Mouse (Mus musculus): Measurements from ENCODE around the gene Fli1. TPM values are rescaled to one million over a fixed set of nuclear protein-coding genes. Genes with fewer than 3 reads are reported as not detected.

Fli1 gene
- polyA plus RNA-seq, 1 experiment from 2014 or later: 23.4 TPM

- no peak overlapping the region for H3K4me2 ChIP-seq (ENCODE audit: low read depth, low read length)
- no peaks in the 10 kb centered on the region for H3K27me3 ChIP-seq (ENCODE audit: control insufficient read depth, insufficient read depth, low read length)
- no peak overlapping the region for H3K9ac ChIP-seq (ENCODE audit: low read length)
- WGBS: 70% methylated on average over 7 of the region's 7 CpGs
- H3K4me1 ChIP-seq (ENCODE audit: control insufficient read depth, insufficient read depth, low read length): peaks cover 7% of the 10 kb centered on the region; the same call in 1 of the 2 replicates
- H3K27ac ChIP-seq (ENCODE audit: low read length): peak overlapping the region; percentile 57; the same call in 1 of the 2 replicates
- H3K36me3 ChIP-seq (ENCODE audit: control insufficient read depth, insufficient read depth): no peaks in the 10 kb centered on the region
- no peak for ATAC-seq (replicated peaks; ENCODE audit: extremely low read depth, insufficient read depth, low FRiP score)
- H3K4me3 ChIP-seq (ENCODE audit: low read length): no peak overlapping the region
- H3K9me3 ChIP-seq (replicated peaks; ENCODE audit: control insufficient read depth, low read length): no peaks in the 10 kb centered on the region
Measured at GRCm38 (mm10) chr9:32510454-32511263, 32.0 kb downstream of the Fli1 start.

GRCm38 (mm10) chr9:32509706-32510156 is 32.9 kb downstream of the Fli1 start:
- peak overlapping the region; percentile 57 for H3K27ac ChIP-seq (ENCODE audit: low read length)
- H3K4me1 ChIP-seq (ENCODE audit: control insufficient read depth, insufficient read depth, low read length): peaks cover 9% of the 10 kb centered on the region; the same call in 1 of the 2 replicates
- H3K27me3 ChIP-seq (ENCODE audit: control insufficient read depth, insufficient read depth, low read length): no peaks in the 10 kb centered on the region
- no peak overlapping the region for H3K4me3 ChIP-seq (ENCODE audit: low read length)
- no peak overlapping the region for H3K4me2 ChIP-seq (ENCODE audit: low read depth, low read length)
- no peaks in the 10 kb centered on the region for H3K36me3 ChIP-seq (ENCODE audit: control insufficient read depth, insufficient read depth)
- peak; percentile 16 for ATAC-seq (replicated peaks; ENCODE audit: extremely low read depth, insufficient read depth, low FRiP score)
- no peak overlapping the region for H3K9ac ChIP-seq (ENCODE audit: low read length)
- WGBS: 57% methylated on average over 7 of the region's 7 CpGs
- no peaks in the 10 kb centered on the region for H3K9me3 ChIP-seq (replicated peaks; ENCODE audit: control insufficient read depth, low read length)

- peaks cover 16% of the 10 kb centered on the region for H3K4me1 ChIP-seq (ENCODE audit: control insufficient read depth, insufficient read depth, low read length)
- ATAC-seq (replicated peaks; ENCODE audit: extremely low read depth, insufficient read depth, low FRiP score): no peak
- H3K36me3 ChIP-seq (ENCODE audit: control insufficient read depth, insufficient read depth): no peaks in the 10 kb centered on the region
- no peaks in the 10 kb centered on the region for H3K9me3 ChIP-seq (replicated peaks; ENCODE audit: control insufficient read depth, low read length)
- H3K27ac ChIP-seq (ENCODE audit: low read length): peak overlapping the region; percentile 81
- H3K4me3 ChIP-seq (ENCODE audit: low read length): no peak overlapping the region
- no peaks in the 10 kb centered on the region for H3K27me3 ChIP-seq (ENCODE audit: control insufficient read depth, insufficient read depth, low read length)
- 69% methylated on average over 2 of the region's 2 CpGs for WGBS
- H3K9ac ChIP-seq (ENCODE audit: low read length): no peak overlapping the region
- H3K4me2 ChIP-seq (ENCODE audit: low read depth, low read length): peak overlapping the region; percentile 33
Measured at GRCm38 (mm10) chr9:32508648-32509047, 34.0 kb downstream of the Fli1 start.

- Histone ChIP-seq H3K4me2 (ENCODE audit: low read depth, low read length) (peak overlapping the region; percentile 33), H3K4me3 (ENCODE audit: low read length) (no peak overlapping the region), H3K36me3 (ENCODE audit: control insufficient read depth, insufficient read depth) (no peaks in the 10 kb centered on the region), H3K9me3 (replicated peaks; ENCODE audit: control insufficient read depth, low read length) (no peaks in the 10 kb centered on the region), H3K27ac (ENCODE audit: low read length) (peak overlapping the region; percentile 81), H3K9ac (ENCODE audit: low read length) (no peak overlapping the region; the same call in 1 of the 2 replicates), H3K27me3 (ENCODE audit: control insufficient read depth, insufficient read depth, low read length) (no peaks in the 10 kb centered on the region), H3K4me1 (ENCODE audit: control insufficient read depth, insufficient read depth, low read length) (peaks cover 17% of the 10 kb centered on the region)
- 45% methylated on average over 8 of the region's 8 CpGs for WGBS
- ATAC-seq (replicated peaks; ENCODE audit: extremely low read depth, insufficient read depth, low FRiP score): no peak
Measured at GRCm38 (mm10) chr9:32508118-32508517, 34.5 kb downstream of the Fli1 start.

- Histone ChIP-seq H3K4me1 (ENCODE audit: control insufficient read depth, insufficient read depth, low read length) (peaks cover 18% of the 10 kb centered on the region), H3K4me2 (ENCODE audit: low read depth, low read length) (peak overlapping the region; percentile 33), H3K27me3 (ENCODE audit: control insufficient read depth, insufficient read depth, low read length) (no peaks in the 10 kb centered on the region), H3K4me3 (ENCODE audit: low read length) (no peak overlapping the region), H3K27ac (ENCODE audit: low read length) (peak overlapping the region; percentile 81), H3K36me3 (ENCODE audit: control insufficient read depth, insufficient read depth) (no peaks in the 10 kb centered on the region), H3K9ac (ENCODE audit: low read length) (peak overlapping the region; percentile 22; the same call in 1 of the 2 replicates), H3K9me3 (replicated peaks; ENCODE audit: control insufficient read depth, low read length) (no peaks in the 10 kb centered on the region)
- WGBS: 64% methylated on average over 15 of the region's 15 CpGs
- no peak; the same call in 1 of the 2 replicates for ATAC-seq (replicated peaks; ENCODE audit: extremely low read depth, insufficient read depth, low FRiP score)
Measured at GRCm38 (mm10) chr9:32506866-32507861, 35.5 kb downstream of the Fli1 start.

GRCm38 (mm10) chr9:32506161-32506560 is 36.5 kb downstream of the Fli1 start:
- H3K9ac ChIP-seq (ENCODE audit: low read length): peak overlapping the region; percentile 22; the same call in 1 of the 2 replicates
- no peaks in the 10 kb centered on the region for H3K9me3 ChIP-seq (replicated peaks; ENCODE audit: control insufficient read depth, low read length)
- 36% methylated on average over 8 of the region's 8 CpGs for WGBS
- peak; percentile 45 for ATAC-seq (replicated peaks; ENCODE audit: extremely low read depth, insufficient read depth, low FRiP score)
- peak overlapping the region; percentile 14; the same call in 1 of the 2 replicates for H3K4me2 ChIP-seq (ENCODE audit: low read depth, low read length)
- no peaks in the 10 kb centered on the region for H3K27me3 ChIP-seq (ENCODE audit: control insufficient read depth, insufficient read depth, low read length)
- H3K4me3 ChIP-seq (ENCODE audit: low read length): no peak overlapping the region
- H3K36me3 ChIP-seq (ENCODE audit: control insufficient read depth, insufficient read depth): no peaks in the 10 kb centered on the region
- H3K4me1 ChIP-seq (ENCODE audit: control insufficient read depth, insufficient read depth, low read length): peaks cover 18% of the 10 kb centered on the region
- H3K27ac ChIP-seq (ENCODE audit: low read length): peak overlapping the region; percentile 81

GRCm38 (mm10) chr9:32505460-32506075 is 37.1 kb downstream of the Fli1 start:
- ATAC-seq (replicated peaks; ENCODE audit: extremely low read depth, insufficient read depth, low FRiP score): no peak
- H3K27ac ChIP-seq (ENCODE audit: low read length): peak overlapping the region; percentile 66
- 67% methylated on average over 7 of the region's 7 CpGs for WGBS

GRCm38 (mm10) chr9:32503995-32504451 is 38.6 kb downstream of the Fli1 start:
- H3K27me3 ChIP-seq (ENCODE audit: control insufficient read depth, insufficient read depth, low read length): no peaks in the 10 kb centered on the region
- no peaks in the 10 kb centered on the region for H3K9me3 ChIP-seq (replicated peaks; ENCODE audit: control insufficient read depth, low read length)
- no peak overlapping the region for H3K4me3 ChIP-seq (ENCODE audit: low read length)
- H3K4me1 ChIP-seq (ENCODE audit: control insufficient read depth, insufficient read depth, low read length): peaks cover 26% of the 10 kb centered on the region
- no peak overlapping the region for H3K9ac ChIP-seq (ENCODE audit: low read length)
- ATAC-seq (replicated peaks; ENCODE audit: extremely low read depth, insufficient read depth, low FRiP score): no peak
- H3K27ac ChIP-seq (ENCODE audit: low read length): peak overlapping the region; percentile 66
- H3K4me2 ChIP-seq (ENCODE audit: low read depth, low read length): no peak overlapping the region
- no peaks in the 10 kb centered on the region for H3K36me3 ChIP-seq (ENCODE audit: control insufficient read depth, insufficient read depth)
- WGBS: 50% methylated on average over 11 of the region's 11 CpGs

More at GRCm38 (mm10) chr9:32505460-32506075, 37.1 kb downstream of the Fli1 start:
- no peaks in the 10 kb centered on the region for H3K27me3 ChIP-seq (ENCODE audit: control insufficient read depth, insufficient read depth, low read length)
- H3K9ac ChIP-seq (ENCODE audit: low read length): no peak overlapping the region
- H3K36me3 ChIP-seq (ENCODE audit: control insufficient read depth, insufficient read depth): no peaks in the 10 kb centered on the region
- H3K4me2 ChIP-seq (ENCODE audit: low read depth, low read length): 0 out of 2 replicates have a peak overlapping the region, but pooled peaks have one; percentile 14
- H3K4me3 ChIP-seq (ENCODE audit: low read length): no peak overlapping the region
- no peaks in the 10 kb centered on the region for H3K9me3 ChIP-seq (replicated peaks; ENCODE audit: control insufficient read depth, low read length)
- H3K4me1 ChIP-seq (ENCODE audit: control insufficient read depth, insufficient read depth, low read length): peaks cover 21% of the 10 kb centered on the region
